Comparison of ENCODE assay signal across 27 mouse cellular contexts in genomic region chr2:13218112-13218511, GRCm38 (mm10). TPM values are rescaled to one million over a fixed set of nuclear protein-coding genes. Genes with fewer than 3 reads are reported as not detected.
A peak's percentile ranks its signal among the peaks of the same experiment; 100 is the strongest.
DNase-seq lines count a peak whose midpoint lies in the region; ATAC-seq and TF ChIP-seq lines count a peak whose summit lies in the region.
"Had no signal": no experiment of that assay in that cellular context is flagged by ENCODE, and none has a peak within 500 bp of the region (broad histone marks: within the 10 kb centered on the region; RNA-seq: fewer than 3 reads in every experiment).

No protein-coding gene starts in this region.

- TF ChIP-seq CTCF in CH12.LX (conservative IDR thresholded peaks at IDR 0.05 in 1 of 2, IDR thresholded peaks at IDR 0.05 in 1 of 2; ENCODE audit: low read depth in 2 of 2, low read length in 2 of 2) = no peak

- dilution Hi-C loops in CH12.LX (cut with MboI; ENCODE audit: extremely low pct_ligation_motif_present, extremely low pct_unique_long_range_greater_than_20kb, low sequenced_read_pairs) = no loop called here

- no peak overlapping the region for H3K9ac ChIP-seq in embryonic facial prominence, embryonic 11.5 days (replicated peaks; ENCODE audit: low read length)
- H3K9ac ChIP-seq in CH12.LX (ENCODE audit: insufficient read depth, low read depth) = no peak overlapping the region
- H3K9ac ChIP-seq: embryonic facial prominence, embryonic 13.5 days; forebrain, embryonic 12.5 days; forebrain, embryonic 15.5 days; heart, embryonic 12.5 days; heart, embryonic 15.5 days; hindbrain, embryonic 14.5 days had no signal

- H3K36me3 ChIP-seq in embryonic facial prominence, embryonic 11.5 days (replicated peaks; ENCODE audit: control insufficient read depth, insufficient read depth, low read depth, low read length) = no peaks in the 10 kb centered on the region
- peaks cover 7% of the 10 kb centered on the region for H3K36me3 ChIP-seq in embryonic facial prominence, embryonic 10.5 days (replicated peaks)
- peaks cover 2 to 44% of the 10 kb centered on the region in 2 experiments for H3K36me3 ChIP-seq in CH12.LX (replicated peaks in 1 of 2; ENCODE audit: control insufficient read depth in 1 of 2, insufficient read depth in 1 of 2, low read length in 1 of 2)
- H3K36me3 ChIP-seq: forebrain, embryonic 12.5 days; forebrain, embryonic 15.5 days had no signal

- H3K27ac ChIP-seq in embryonic facial prominence, embryonic 11.5 days (replicated peaks; ENCODE audit: low read depth, low read length) = no peak overlapping the region
- no peak overlapping the region for H3K27ac ChIP-seq in embryonic facial prominence, embryonic 10.5 days (replicated peaks)
- no peak overlapping the region for H3K27ac ChIP-seq in CH12.LX (ENCODE audit: insufficient read depth, low read depth)
- H3K27ac ChIP-seq: embryonic facial prominence, embryonic 13.5 days; forebrain, embryonic 12.5 days; forebrain, embryonic 15.5 days; heart, embryonic 15.5 days; hindbrain, embryonic 14.5 days; hindbrain, postnatal 0 days had no signal

- in situ Hi-C loops in CH12.LX (cut with MboI; ENCODE audit: low pct_ligation_motif_present, low pct_unique_long_range_greater_than_20kb, low sequenced_read_pairs) = no loop called here

- H3K4me1 ChIP-seq in embryonic facial prominence, embryonic 11.5 days (ENCODE audit: control insufficient read depth, insufficient read depth, low read length) = no peaks in the 10 kb centered on the region
- H3K4me1 ChIP-seq in embryonic facial prominence, embryonic 10.5 days = peaks cover 19% of the 10 kb centered on the region
- H3K4me1 ChIP-seq in CH12.LX (ENCODE audit: control insufficient read depth in 1 of 2, insufficient read depth in 2 of 2) = peaks cover 9 to 50% of the 10 kb centered on the region in 2 experiments
- H3K4me1 ChIP-seq: forebrain, embryonic 15.5 days; heart, embryonic 12.5 days; heart, embryonic 15.5 days had no signal

- H3K4me3 ChIP-seq in embryonic facial prominence, embryonic 11.5 days (ENCODE audit: low read depth, low read length) = no peak overlapping the region
- no peak overlapping the region for H3K4me3 ChIP-seq in embryonic facial prominence, embryonic 10.5 days
- H3K4me3 ChIP-seq in CH12.LX (replicated peaks in 1 of 3; ENCODE audit: low read depth in 2 of 3, low read length in 2 of 3, poor library complexity in 1 of 3) = no peak overlapping the region
- H3K4me3 ChIP-seq: embryonic facial prominence, embryonic 13.5 days; erythroblast, embryonic 14.5 days; forebrain, embryonic 12.5 days; forebrain, embryonic 15.5 days; heart, embryonic 12.5 days; heart, embryonic 15.5 days had no signal

- peak; percentile 93 for TF ChIP-seq EP300 in CH12.LX (IDR thresholded peaks at IDR 0.05; ENCODE audit: low read length)

- TF ChIP-seq RAD21 in CH12.LX (IDR thresholded peaks at IDR 0.05; ENCODE audit: low read depth, low read length) = no peak; the same call in 1 of the 2 replicates

- no peaks in the 10 kb centered on the region for H3K79me2 ChIP-seq in CH12.LX (replicated peaks; ENCODE audit: control insufficient read depth, extremely low read depth, insufficient read depth, poor library complexity, severe bottlenecking)

- 51% methylated on average over 6 of the region's 6 CpGs for WGBS in embryonic facial prominence, embryonic 11.5 days
- 65% methylated on average over 6 of the region's 6 CpGs for WGBS in embryonic facial prominence, embryonic 10.5 days

- peak; percentile 20 for DNase-seq in embryonic facial prominence, embryonic 11.5 days (ENCODE audit: low spot score)
- no peak for DNase-seq in embryonic facial prominence, embryonic 10.5 days (ENCODE audit: low spot score)
- DNase-seq in A20 (ENCODE audit: low read depth, low spot score) = peak; percentile 71
- peak; percentile 60 for DNase-seq in CH12.LX (ENCODE audit: extremely low read depth)
- no peak for DNase-seq in heart, postnatal 4 days
- DNase-seq in left cerebral cortex, postnatal 25 days (ENCODE audit: low spot score in 2 of 2) = no peak
- DNase-seq: adrenal gland, postnatal 10 days; adrenal gland, postnatal 36 days; cerebellum, adult 18-20 months; cerebellum, adult 9-10 months; cerebellum, postnatal 25 days; gastrocnemius, postnatal 25 days; heart, adult 18-20 months; heart, postnatal 10 days; heart, postnatal 36 days had no signal

- ATAC-seq in embryonic facial prominence, embryonic 11.5 days (replicated peaks; ENCODE audit: insufficient number of reproducible peaks, low FRiP score, low TSS enrichment, low read depth) = no peak
- ATAC-seq: forebrain, embryonic 15.5 days; hindbrain, postnatal 0 days; inflammation-experienced regulatory T-cells, adult 6 months; intestine, embryonic 16.5 days; Patski had no signal

- intact Hi-C loops in left cerebral cortex, postnatal 25 days (cut with DNase I) = no loop called here

- no peaks in the 10 kb centered on the region for H3K27me3 ChIP-seq in embryonic facial prominence, embryonic 11.5 days (ENCODE audit: control insufficient read depth, insufficient read depth, low read length)
- H3K27me3 ChIP-seq in embryonic facial prominence, embryonic 10.5 days (replicated peaks; ENCODE audit: low read depth, poor library complexity, severe bottlenecking) = no peaks in the 10 kb centered on the region
- H3K27me3 ChIP-seq in CH12.LX (replicated peaks) = no peaks in the 10 kb centered on the region
- H3K27me3 ChIP-seq: embryonic facial prominence, embryonic 13.5 days; forebrain, embryonic 12.5 days; forebrain, embryonic 15.5 days; heart, embryonic 12.5 days; heart, embryonic 15.5 days; Patski had no signal

- TF ChIP-seq POLR2A in CH12.LX (IDR thresholded peaks at IDR 0.05; ENCODE audit: low read depth, low read length) = no peak

- no peaks in the 10 kb centered on the region for H3K9me3 ChIP-seq in embryonic facial prominence, embryonic 11.5 days (replicated peaks; ENCODE audit: control insufficient read depth, low read length)
- H3K9me3 ChIP-seq in embryonic facial prominence, embryonic 10.5 days = no peaks in the 10 kb centered on the region
- H3K9me3 ChIP-seq in CH12.LX (replicated peaks; ENCODE audit: low read length) = no peaks in the 10 kb centered on the region
- H3K9me3 ChIP-seq: embryonic facial prominence, embryonic 13.5 days; forebrain, embryonic 12.5 days; forebrain, embryonic 15.5 days; G1E; heart, embryonic 12.5 days; heart, embryonic 15.5 days had no signal

- H3K4me2 ChIP-seq in embryonic facial prominence, embryonic 11.5 days (ENCODE audit: low read depth, low read length) = no peak overlapping the region
- no peak overlapping the region for H3K4me2 ChIP-seq in CH12.LX (ENCODE audit: insufficient read depth, low read depth, poor library complexity, severe bottlenecking)
- H3K4me2 ChIP-seq: embryonic facial prominence, embryonic 13.5 days; forebrain, embryonic 12.5 days; forebrain, embryonic 15.5 days; heart, embryonic 12.5 days; heart, embryonic 15.5 days; hindbrain, embryonic 14.5 days had no signal

TF ChIP-seq in CH12.LX, 34 proteins besides CTCF, POLR2A, EP300 and RAD21:
- TF ChIP-seq BHLHE40 (IDR thresholded peaks at IDR 0.05; ENCODE audit: low read depth, low read length) (peak; percentile 54), IRF4 (IDR thresholded peaks at IDR 0.05; ENCODE audit: low read depth, low read length) (peak; percentile 95), MXI1 (IDR thresholded peaks at IDR 0.05; ENCODE audit: low read depth, low read length) (peak; percentile 22; the same call in 1 of the 2 replicates), MAFK (IDR thresholded peaks at IDR 0.05; ENCODE audit: insufficient replicate concordance, low read length) (no peak), ZKSCAN1 (IDR thresholded peaks at IDR 0.05; ENCODE audit: borderline replicate concordance, low read depth, low read length) (no peak), ZNF384 (IDR thresholded peaks at IDR 0.05; ENCODE audit: low read depth, low read length) (no peak), NRF1 (IDR thresholded peaks at IDR 0.05; ENCODE audit: low read depth, low read length) (no peak), JUND (conservative IDR thresholded peaks at IDR 0.05; ENCODE audit: low read depth, low read length) (peak; percentile 49; the same call in 1 of the 2 replicates), USF2 (conservative IDR thresholded peaks at IDR 0.05; ENCODE audit: low read depth, low read length) (no peak), E2F4 (IDR thresholded peaks at IDR 0.05; ENCODE audit: insufficient replicate concordance, low read depth, low read length) (no peak), RCOR1 (conservative IDR thresholded peaks at IDR 0.05; ENCODE audit: low read depth, low read length) (no peak), NELFE (IDR thresholded peaks at IDR 0.05; ENCODE audit: low read depth, low read length) (no peak), SMC3 (IDR thresholded peaks at IDR 0.05; ENCODE audit: low read depth, low read length) (no peak), ZC3H11A (IDR thresholded peaks at IDR 0.05; ENCODE audit: low read depth, low read length) (no peak), SIN3A (IDR thresholded peaks at IDR 0.05; ENCODE audit: low read length) (no peak), MEF2A (IDR thresholded peaks at IDR 0.05; ENCODE audit: borderline replicate concordance, low read depth, low read length) (0 out of 2 replicates have a peak, but pooled peaks have one; percentile 32), JUN (IDR thresholded peaks at IDR 0.05; ENCODE audit: insufficient read depth, low read depth, low read length) (peak; percentile 57), MYC (IDR thresholded peaks at IDR 0.05; ENCODE audit: low read depth, low read length) (peak; percentile 56; the same call in 1 of the 2 replicates), MAX (IDR thresholded peaks at IDR 0.05; ENCODE audit: low read length) (no peak), ETS1 (conservative IDR thresholded peaks at IDR 0.05; ENCODE audit: low read depth, low read length) (0 out of 2 replicates have a peak, but pooled peaks have one; percentile 34), HCFC1 (IDR thresholded peaks at IDR 0.05; ENCODE audit: low read depth, low read length) (no peak), POLR2AphosphoS2 (IDR thresholded peaks at IDR 0.05; ENCODE audit: low read depth, low read length) (no peak), ELF1 (IDR thresholded peaks at IDR 0.05; ENCODE audit: low read depth, low read length) (0 out of 2 replicates have a peak, but pooled peaks have one; percentile 21), MAZ (IDR thresholded peaks at IDR 0.05; ENCODE audit: low read depth, low read length) (no peak)

RNA-seq across cellular contexts. Expression of gene Rsu1, which starts 53.1 kb away (rescaled TPM):
- polyA plus RNA-seq in embryonic facial prominence, embryonic 11.5 days (2014; fragmentation: Nextera tagmentation; extraction: Ambion mirVana) = 105 and 107 TPM in 2 replicates
- polyA plus RNA-seq in embryonic facial prominence, embryonic 10.5 days (2016; fragmentation: Nextera tagmentation; extraction: Ambion mirVana) = 70.2 and 80.1 TPM in 2 replicates
- total RNA-seq in CH12.LX (2012; rRNA removed) (29.5 and 33.0 TPM in 2 replicates), CH12.LX (2014; rRNA removed) (86.3 and 86.4 TPM in 2 replicates)
- 102 and 108 TPM in 2 replicates for polyA plus RNA-seq in CH12.LX (2012; ENCODE audit: insufficient read length, low read depth)
- 100 to 1,000 TPM; 107 to 115 TPM for total RNA-seq in heart, postnatal 4 days (2021)
- total RNA-seq in left cerebral cortex, postnatal 25 days (2021) = 10 to 100 TPM; 31.8 to 42.1 TPM

Comparison
In these comparisons a context has a peak if more than half of its experiments do, and no peak if none do; other contexts are left out.
1. DNase-seq: peak in embryonic facial prominence, embryonic 11.5 days (single experiment), A20 (single experiment) and CH12.LX (single experiment); none in embryonic facial prominence, embryonic 10.5 days (single experiment), heart, postnatal 4 days (single experiment) and left cerebral cortex, postnatal 25 days (0 of 2).